Mouse (Mus musculus) spleen, postnatal 36 days (tissue): ENCODE measurements around the gene Recql5.
"Not testable (repeated sequence)": the region's sequence is repeated elsewhere in the genome, so short reads cannot be mapped to it uniquely, and the experiment has no call there.

ENCODE experiments used
- DNase-seq, 2 experiments: peaks; one replicate each; pipeline ENCODE4 v3.0.0; 2022; ENCODE audit warnings: low spot score in 2 of 2, mixed read lengths in 1 of 2

Gene Recql5

DNA sequence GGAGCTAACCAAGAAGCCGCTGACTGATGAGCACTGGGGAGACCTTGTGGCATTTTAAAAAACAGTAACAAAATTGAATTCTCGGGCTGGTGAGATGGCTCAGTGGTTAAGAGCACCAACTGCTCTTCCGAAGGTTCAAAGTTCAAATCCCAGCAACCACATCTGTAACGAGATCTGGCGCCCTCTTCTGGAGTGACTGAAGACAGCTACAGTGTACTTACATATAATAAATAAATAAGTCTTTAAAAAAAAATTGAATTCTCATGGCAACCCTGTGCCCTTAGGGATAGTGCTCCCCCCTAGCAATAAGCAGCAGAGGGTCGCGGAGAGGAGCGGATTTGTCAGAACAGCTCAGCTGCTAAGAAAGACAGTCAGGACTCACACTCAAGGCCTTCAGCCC, 69.4 kb downstream of the Recql5 start:
- DNase-seq, result no peak

- peak; percentile 79 to 84 for DNase-seq
These were observed 73.9 kb downstream of the Recql5 start for GRCm38 (mm10) chr11:115859143-115859945.

- no peak for DNase-seq
These were observed 74.9 kb downstream of the Recql5 start, which contains the start of gene Myo15b for GRCm38 (mm10) chr11:115858354-115858753. Myo15b (plus strand) TSS chr11:115858406.

DNA sequence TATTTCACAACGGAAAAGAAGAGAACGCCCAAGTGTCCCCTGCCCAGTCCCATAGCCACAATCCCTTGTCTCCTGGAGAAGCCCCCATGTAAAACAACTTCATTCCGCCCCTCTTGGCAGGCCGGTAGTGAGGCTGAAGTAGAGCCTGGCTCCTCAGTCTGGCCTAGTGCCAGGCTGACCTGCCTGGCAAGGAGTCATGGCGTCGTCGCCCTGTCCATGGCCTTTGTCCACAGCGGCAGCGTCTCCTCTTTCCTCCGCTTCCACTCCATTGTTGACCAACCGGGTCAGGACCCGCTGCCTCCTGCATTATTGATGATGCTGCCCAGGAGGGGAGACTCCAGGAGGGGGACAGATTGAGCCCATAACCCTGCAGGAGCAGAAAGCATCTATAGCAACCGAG, 75.3 kb downstream of the Recql5 start:
- DNase-seq, result no peak

GRCm38 (mm10) chr11:115857146-115857545, 76.1 kb downstream of the Recql5 start:
- DNase-seq, result not testable (repeated sequence)

DNA sequence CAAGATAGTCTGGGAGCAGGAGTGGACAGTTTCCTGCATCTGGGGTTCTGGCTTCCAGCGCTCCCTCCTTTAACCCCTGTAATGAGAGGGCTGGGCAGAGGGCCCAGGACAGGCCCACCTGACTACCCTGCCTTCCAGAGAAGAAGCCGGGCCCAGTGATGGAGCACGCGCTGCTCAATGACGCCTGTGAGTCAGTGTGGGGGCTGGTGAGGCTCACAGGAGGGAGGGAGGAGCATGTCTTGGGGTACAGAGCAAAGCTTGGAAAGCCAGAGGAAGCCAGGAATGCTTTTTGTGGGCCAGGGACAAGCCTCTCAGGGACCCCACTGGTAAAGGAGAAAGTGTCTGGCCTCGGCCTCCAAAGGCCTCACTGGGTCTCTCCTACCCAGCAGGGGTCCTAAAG, 78.6 kb downstream of the Recql5 start:
- no peak for DNase-seq

DNA sequence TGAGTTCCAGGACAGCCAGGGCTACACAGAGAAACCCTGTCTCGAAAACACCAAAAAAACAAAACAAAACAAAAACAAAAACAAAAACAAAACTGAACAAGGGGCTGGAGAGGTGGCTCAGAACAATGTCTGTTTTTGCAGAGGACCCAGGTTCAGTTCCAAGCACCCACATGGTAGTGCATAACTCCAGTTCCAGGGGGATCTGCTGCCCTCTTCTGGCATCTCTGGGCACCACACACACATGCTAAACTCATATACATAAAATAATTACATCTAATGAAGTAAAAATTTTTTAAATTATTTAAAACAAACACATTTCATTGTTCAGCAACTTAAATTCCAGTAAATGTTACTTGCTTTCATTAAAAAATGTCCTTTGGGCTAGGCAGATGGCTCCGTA, 87.5 kb downstream of the Recql5 start:
- no peak for DNase-seq

- DNase-seq, result no peak
These were observed 89.0 kb downstream of the Recql5 start for GRCm38 (mm10) chr11:115844240-115844639.

GRCm38 (mm10) chr11:115843891-115844239, 89.4 kb downstream of the Recql5 start:
- DNase-seq, result no peak

GRCm38 (mm10) chr11:115843141-115843890, 90.0 kb downstream of the Recql5 start:
- DNase-seq, result no peak
